Mouse (Mus musculus) stomach, embryonic 15.5 days (tissue): Measurements from ENCODE around the gene Rab40c. TPM values are rescaled to one million over a fixed set of nuclear protein-coding genes. Genes with fewer than 3 reads are reported as not detected.

ENCODE experiments used
- ATAC-seq: fragments of 200-750 bp; cut with Nextera tagmentation; 2 replicates; pipeline ENCODE4 v1.8.0; 2017; ENCODE audit warnings: low read depth, moderate number of reproducible peaks, moderate TSS enrichment; ENCODE audit not compliant: insufficient read depth, low FRiP score
- H3K27ac ChIP-seq: fragments of 300-500 bp; sonication (generic); 2 replicates; pipeline ENCODE4 v1.5.1; 2015; ENCODE audit warnings: mild to moderate bottlenecking, inconsistent platforms
- H3K27me3 ChIP-seq: fragments of 300-500 bp; sonication (generic); replicated peaks from 2 replicates; pipeline ENCODE4 v1.6.1; 2015; ENCODE audit warnings: inconsistent platforms
- H3K36me3 ChIP-seq: fragments of 300-500 bp; sonication (generic); 2 replicates; pipeline ENCODE4 v1.6.1; 2015; ENCODE audit warnings: inconsistent platforms
- H3K4me1 ChIP-seq: fragments of 300-500 bp; sonication (generic); 2 replicates; pipeline ENCODE4 v1.6.1; 2015; ENCODE audit warnings: inconsistent platforms
- H3K4me2 ChIP-seq: fragments of 300-500 bp; sonication (generic); 2 replicates; pipeline ENCODE4 v1.6.1; 2015; ENCODE audit warnings: mild to moderate bottlenecking, inconsistent platforms
- H3K4me3 ChIP-seq: fragments of 300-500 bp; sonication (generic); replicated peaks from 2 replicates; pipeline ENCODE4 v1.5.1; 2015; ENCODE audit warnings: inconsistent platforms
- H3K9ac ChIP-seq: fragments of 300-500 bp; sonication (generic); 2 replicates; pipeline ENCODE4 v1.6.1; 2015; ENCODE audit warnings: inconsistent platforms
- H3K9me3 ChIP-seq: fragments of 300-500 bp; sonication (generic); 2 replicates; pipeline ENCODE4 v1.6.1; 2016; ENCODE audit warnings: inconsistent platforms
- WGBS: fragments of 180-500 bp; shearing (Covaris S2); methylation state at CpG from one replicate; pipeline ENCODE4 v1.1.7; 2015; 5-methylcytosine and 5-hydroxymethylcytosine counted together
- polyA plus RNA-seq: library from polyadenylated mRNA; unstranded; fragments of >200 nt; fragmentation: Nextera tagmentation; extraction: Ambion mirVana; gene quantifications from 2 replicates; pipeline ENCODE4 v1.2.1, GENCODE M21; 2015

Rab40c gene
- polyA plus RNA-seq, 1 experiment from 2014 or later, result 27.3 TPM

GRCm38 (mm10) chr17:25844396-25844901, 75.1 kb downstream of the Rab40c start, which contains the start of gene Rhot2:
Rhot2 (minus strand) TSS chr17:25844851.
- ATAC-seq, result peak; percentile 96
- Histone ChIP-seq H3K9me3 (no peaks in the 10 kb centered on the region), H3K4me3 (peak within 1 kb of the TSS; percentile 87), H3K9ac (peak within 1 kb of the TSS; percentile 88), H3K4me1 (peaks cover 15% of the 10 kb centered on the region), H3K36me3 (peaks cover 38% of the 10 kb centered on the region), H3K27ac (peak within 1 kb of the TSS; percentile 86), H3K27me3 (no peaks in the 10 kb centered on the region), H3K4me2 (peak within 1 kb of the TSS; percentile 88)
- 2% methylated on average over 21 of the region's 21 CpGs for WGBS

GRCm38 (mm10) chr17:25843636-25844395, 75.7 kb downstream of the Rab40c start:
- H3K9ac ChIP-seq, result peak overlapping the region; percentile 88
- WGBS, result 2% methylated on average over 38 of the region's 38 CpGs
- H3K4me2 ChIP-seq, result peak overlapping the region; percentile 88
- H3K27ac ChIP-seq, result peak overlapping the region; percentile 86
- H3K4me3 ChIP-seq, result peak overlapping the region; percentile 87
- H3K9me3 ChIP-seq, result no peaks in the 10 kb centered on the region
- peaks cover 17% of the 10 kb centered on the region for H3K4me1 ChIP-seq
- peaks cover 45% of the 10 kb centered on the region for H3K36me3 ChIP-seq
- ATAC-seq, result peak; percentile 3; the same call in 1 of the 2 replicates
- H3K27me3 ChIP-seq, result no peaks in the 10 kb centered on the region

- Histone ChIP-seq H3K9ac (0 out of 2 replicates have a peak overlapping the region, but pooled peaks have one; percentile 88), H3K9me3 (no peaks in the 10 kb centered on the region), H3K4me3 (peak overlapping the region; percentile 87), H3K27me3 (no peaks in the 10 kb centered on the region), H3K36me3 (peaks cover 42% of the 10 kb centered on the region), H3K27ac (no peak overlapping the region), H3K4me1 (peaks cover 18% of the 10 kb centered on the region), H3K4me2 (peak overlapping the region; percentile 88)
- ATAC-seq, result no peak
- 90% methylated on average over 4 of the region's 4 CpGs for WGBS
Measured at GRCm38 (mm10) chr17:25843122-25843521, 76.4 kb downstream of the Rab40c start.

GRCm38 (mm10) chr17:25842509-25842908, 77.0 kb downstream of the Rab40c start:
- Histone ChIP-seq H3K27ac (no peak overlapping the region), H3K4me1 (peaks cover 21% of the 10 kb centered on the region), H3K27me3 (no peaks in the 10 kb centered on the region), H3K9me3 (no peaks in the 10 kb centered on the region), H3K36me3 (peaks cover 41% of the 10 kb centered on the region), H3K4me2 (no peak overlapping the region), H3K9ac (no peak overlapping the region), H3K4me3 (no peak overlapping the region)
- WGBS, result 86% methylated on average over 3 of the region's 3 CpGs
- no peak for ATAC-seq

GRCm38 (mm10) chr17:25841117-25841880, 78.2 kb downstream of the Rab40c start, which contains the start of gene Gm20683:
Gm20683 (minus strand) TSS chr17:25841763.
- ATAC-seq, result no peak
- H3K9ac ChIP-seq, result no peak within 1 kb of the TSS
- no peak within 1 kb of the TSS for H3K4me3 ChIP-seq
- H3K4me2 ChIP-seq, result no peak within 1 kb of the TSS
- WGBS, result 93% methylated on average over 22 of the region's 22 CpGs
- peaks cover 41% of the 10 kb centered on the region for H3K36me3 ChIP-seq
- no peaks in the 10 kb centered on the region for H3K27me3 ChIP-seq
- H3K4me1 ChIP-seq, result peaks cover 33% of the 10 kb centered on the region
- H3K9me3 ChIP-seq, result no peaks in the 10 kb centered on the region
- no peak within 1 kb of the TSS for H3K27ac ChIP-seq

GRCm38 (mm10) chr17:25840519-25840918, 79.0 kb downstream of the Rab40c start:
- Histone ChIP-seq H3K4me3 (no peak overlapping the region), H3K36me3 (peaks cover 39% of the 10 kb centered on the region), H3K9me3 (no peaks in the 10 kb centered on the region), H3K4me2 (no peak overlapping the region), H3K9ac (no peak overlapping the region), H3K27me3 (no peaks in the 10 kb centered on the region), H3K4me1 (peaks cover 41% of the 10 kb centered on the region), H3K27ac (no peak overlapping the region)
- WGBS, result 94% methylated on average over 6 of the region's 6 CpGs
- ATAC-seq, result no peak

GRCm38 (mm10) chr17:25839455-25840235, 79.9 kb downstream of the Rab40c start:
- 82% methylated on average over 14 of the region's 14 CpGs for WGBS
- Histone ChIP-seq H3K4me3 (no peak overlapping the region), H3K36me3 (peaks cover 37% of the 10 kb centered on the region), H3K9me3 (no peaks in the 10 kb centered on the region), H3K9ac (no peak overlapping the region), H3K4me2 (no peak overlapping the region), H3K4me1 (peaks cover 45% of the 10 kb centered on the region), H3K27ac (no peak overlapping the region), H3K27me3 (no peaks in the 10 kb centered on the region)
- no peak for ATAC-seq

- Histone ChIP-seq H3K9me3 (no peaks in the 10 kb centered on the region), H3K4me2 (no peak overlapping the region), H3K27me3 (no peaks in the 10 kb centered on the region), H3K27ac (0 out of 2 replicates have a peak overlapping the region, but pooled peaks have one; percentile 31), H3K4me3 (no peak overlapping the region), H3K9ac (no peak overlapping the region), H3K36me3 (peaks cover 37% of the 10 kb centered on the region), H3K4me1 (peaks cover 50% of the 10 kb centered on the region)
- no peak for ATAC-seq
- WGBS, result 84% methylated on average over 4 of the region's 4 CpGs
Measured at GRCm38 (mm10) chr17:25838904-25839303, 80.6 kb downstream of the Rab40c start.

GRCm38 (mm10) chr17:25837533-25837932, 82.0 kb downstream of the Rab40c start:
- peak overlapping the region; percentile 48 for H3K27ac ChIP-seq
- no peaks in the 10 kb centered on the region for H3K27me3 ChIP-seq
- H3K4me2 ChIP-seq, result peak overlapping the region; percentile 81
- peak overlapping the region; percentile 39; the same call in 1 of the 2 replicates for H3K4me3 ChIP-seq
- H3K9ac ChIP-seq, result no peak overlapping the region
- H3K4me1 ChIP-seq, result peaks cover 44% of the 10 kb centered on the region
- H3K36me3 ChIP-seq, result peaks cover 37% of the 10 kb centered on the region
- ATAC-seq, result no peak
- H3K9me3 ChIP-seq, result no peaks in the 10 kb centered on the region
- 52% methylated on average over 3 of the region's 3 CpGs for WGBS

GRCm38 (mm10) chr17:25837076-25837410, 82.5 kb downstream of the Rab40c start, which contains the start of gene Rhbdl1:
Rhbdl1 (minus strand) TSS chr17:25837295.
- H3K9me3 ChIP-seq, result no peaks in the 10 kb centered on the region
- H3K4me1 ChIP-seq, result peaks cover 45% of the 10 kb centered on the region
- H3K27me3 ChIP-seq, result no peaks in the 10 kb centered on the region
- H3K27ac ChIP-seq, result peak within 1 kb of the TSS; percentile 48
- H3K4me3 ChIP-seq, result peak within 1 kb of the TSS; percentile 39
- H3K9ac ChIP-seq, result peak within 1 kb of the TSS; percentile 54
- H3K36me3 ChIP-seq, result peaks cover 32% of the 10 kb centered on the region
- peak within 1 kb of the TSS; percentile 81 for H3K4me2 ChIP-seq
- WGBS, result 2% methylated on average over 26 of the region's 29 CpGs
- ATAC-seq, result 0 out of 2 replicates have a peak, but pooled peaks have one; percentile 1

GRCm38 (mm10) chr17:25836397-25837075, 83.0 kb downstream of the Rab40c start:
- H3K9ac ChIP-seq, result peak overlapping the region; percentile 54
- H3K27ac ChIP-seq, result peak overlapping the region; percentile 48
- no peak for ATAC-seq
- no peaks in the 10 kb centered on the region for H3K9me3 ChIP-seq
- 27% methylated on average over 23 of the region's 23 CpGs for whole genome bisulfite sequencing
- H3K4me2 ChIP-seq, result peak overlapping the region; percentile 81
- H3K36me3 ChIP-seq, result peaks cover 28% of the 10 kb centered on the region
- H3K4me1 ChIP-seq, result peaks cover 50% of the 10 kb centered on the region
- H3K4me3 ChIP-seq, result peak overlapping the region; percentile 39
- H3K27me3 ChIP-seq, result no peaks in the 10 kb centered on the region
